Mouse (Mus musculus): ENCODE measurements around the gene Nav2.

GRCm38 (mm10) chr7:49440333-49440969, 531.9 kb downstream of the Nav2 start:
- TF ChIP-seq CTCF (IDR thresholded peaks at IDR 0.05) (no peak), POLR2A (IDR thresholded peaks at IDR 0.05; ENCODE audit: insufficient read depth, low read depth, low read length) (no peak), EP300 (IDR thresholded peaks at IDR 0.05; ENCODE audit: insufficient read depth, low read depth, low read length) (no peak)

Data from heart, adult 2 months (tissue).